Mouse (Mus musculus): Measurements from ENCODE around the gene Vmn2r28. TPM values are rescaled to one million over a fixed set of nuclear protein-coding genes. Genes with fewer than 3 reads are reported as not detected.

Gene Vmn2r28
- polyA plus RNA-seq (2012; rRNA removed), result not detected in 2 replicates

DNA sequence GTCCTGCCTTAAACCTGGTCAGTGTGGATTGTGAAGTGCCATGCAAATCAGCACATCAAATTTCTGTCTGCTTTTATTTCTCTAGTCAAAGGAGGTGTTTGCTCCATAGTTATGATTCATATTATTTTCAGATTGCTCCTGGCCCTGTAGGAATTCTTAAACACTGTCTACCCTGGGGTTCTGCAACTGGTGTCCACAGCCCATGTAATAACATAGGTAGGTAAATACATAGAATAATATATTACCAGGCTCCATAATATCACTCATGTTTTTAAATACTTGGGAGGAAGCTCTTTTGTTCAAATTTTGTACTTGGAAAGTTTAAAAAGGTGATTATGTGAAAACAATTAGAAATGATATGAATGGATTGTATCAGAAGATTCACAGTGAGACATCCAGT, at the start of gene Vmn2r28:
TSS of gene Vmn2r28 (minus strand) at position 101 of the 400 bp plus-strand sequence.

DNA sequence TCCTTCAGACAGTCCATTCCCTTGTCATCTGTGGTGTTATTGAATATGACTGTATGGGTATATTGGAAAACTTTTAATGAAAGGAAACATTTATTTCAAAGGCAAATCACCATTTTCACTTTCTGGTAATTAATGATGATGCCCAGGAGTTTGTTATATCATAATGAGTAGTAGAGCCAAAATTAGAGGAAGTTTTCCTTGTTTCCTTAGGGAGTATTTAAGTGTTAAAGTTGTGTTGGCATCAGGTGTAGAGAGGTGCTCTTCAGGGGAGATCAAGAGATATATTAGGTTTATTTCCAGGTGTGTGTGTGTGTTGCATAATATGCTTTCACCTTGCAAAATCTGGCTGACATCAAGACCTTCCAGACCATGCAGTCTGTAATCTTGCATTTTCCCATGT, 37.1 kb downstream of the Vmn2r28 start, which contains the start of gene Vmn1r59:
TSS of gene Vmn1r59 (minus strand) at position 101 of the 400 bp plus-strand sequence.

Other genes starting within 250 kb of the Vmn2r28 start
- not detected in 2 replicates for gene Gm5065, start 143.4 kb downstream of the Vmn2r28 start, polyA plus RNA-seq (2012; rRNA removed)
- not detected in 2 replicates for gene Nlrp2, start 142.9 kb downstream of the Vmn2r28 start, polyA plus RNA-seq (2012; rRNA removed)
- gene Vmn1r58, start 80.6 kb downstream of the Vmn2r28 start, polyA plus RNA-seq (2012; rRNA removed), result not detected in 2 replicates
- gene Vmn1r59, start 37.2 kb downstream of the Vmn2r28 start, polyA plus RNA-seq (2012; rRNA removed), result not detected in 2 replicates
- gene Vmn1r60, start 53.4 kb upstream of the Vmn2r28 start, polyA plus RNA-seq (2012; rRNA removed), result not detected in 2 replicates
- not detected in 2 replicates for gene Vmn1r61, start 119.3 kb upstream of the Vmn2r28 start, polyA plus RNA-seq (2012; rRNA removed)
- not detected in 2 replicates for gene Vmn1r62, start 179.7 kb upstream of the Vmn2r28 start, polyA plus RNA-seq (2012; rRNA removed)